Mouse (Mus musculus) C2C12 (cell line): ENCODE results near the gene Zfyve27.

Experiments
- CTCF ChIP-seq: IDR thresholded peaks from one replicate; pipeline ENCODE4 v1.5.1; 2011; ENCODE audit not compliant: control insufficient read depth, insufficient read depth, insufficient read length
- MYOG ChIP-seq: IDR thresholded peaks from one replicate; pipeline ENCODE4 v1.6.1; 2011; ENCODE audit not compliant: control insufficient read depth, insufficient read length; ENCODE audit errors: extremely low read depth

- TF ChIP-seq CTCF (no peak), MYOG (no peak)
Observed at GRCm38 (mm10) chr19:42169322-42169975, 5.7 kb downstream of the Zfyve27 start.
